Mouse (Mus musculus) ES-Bruce4 (cell line): ENCODE data around the gene Grhl3.

ENCODE experiments used
- CTCF ChIP-seq: IDR thresholded peaks from one replicate; pipeline ENCODE4 v1.8.1; 2011; ENCODE audit warnings: low read depth, low read length
- POLR2A ChIP-seq: IDR thresholded peaks from one replicate; pipeline ENCODE4 v1.8.1; 2011; ENCODE audit warnings: low read length; ENCODE audit not compliant: insufficient read depth

DNA sequence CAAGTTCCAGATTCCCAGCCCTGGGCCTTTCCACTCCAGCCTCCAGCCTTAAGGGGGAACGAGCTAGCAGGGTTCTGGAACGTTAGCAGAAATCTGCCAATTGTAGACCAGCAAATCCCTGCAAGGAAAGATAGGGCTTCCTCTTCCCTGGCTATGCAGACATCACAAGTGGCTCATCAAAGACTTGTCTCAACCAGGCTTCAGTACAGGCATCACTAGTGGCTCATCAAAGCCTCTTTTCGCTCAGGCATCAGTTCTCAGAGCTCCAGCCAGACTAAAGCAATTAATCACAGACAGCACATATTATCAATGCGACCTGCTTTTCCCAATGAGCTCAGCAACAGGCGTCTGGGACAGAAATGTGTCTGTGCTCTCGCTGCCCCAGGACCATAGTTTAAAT, 40.4 kb downstream of the Grhl3 start:
- no peak for TF ChIP-seq CTCF
- TF ChIP-seq POLR2A, result no peak
